Comparison of ENCODE assay signal across 8 mouse cellular contexts in the genomic region with DNA sequence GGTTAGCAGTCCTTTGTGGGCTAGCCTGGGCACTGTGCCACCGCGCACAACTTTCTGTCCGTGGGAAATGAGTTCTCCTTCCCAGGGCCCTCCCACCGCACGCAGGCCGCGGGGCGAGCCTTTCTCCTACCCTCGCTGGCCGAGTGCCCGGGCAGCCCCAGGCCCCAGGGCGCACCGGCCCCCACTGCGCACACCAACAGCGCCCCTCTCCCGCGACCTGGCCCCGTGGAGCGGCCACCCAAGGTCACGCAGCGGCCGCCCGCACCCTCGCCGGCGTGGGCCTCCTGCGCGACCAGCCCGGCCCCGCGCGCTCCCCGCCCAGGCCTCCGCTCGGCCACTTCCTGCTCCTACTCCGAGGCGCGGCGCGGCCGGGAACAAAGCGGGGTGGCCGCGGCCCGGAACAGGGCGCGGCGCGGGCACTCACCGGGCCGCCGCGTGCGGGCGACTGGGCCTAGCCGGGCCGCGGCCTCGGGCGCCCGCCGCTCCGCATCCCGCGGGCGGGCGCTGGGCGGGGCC. TPM values are rescaled to one million over a fixed set of nuclear protein-coding genes. Genes with fewer than 3 reads are reported as not detected.
A peak's percentile ranks its signal among the peaks of the same experiment; 100 is the strongest.
DNase-seq lines count a peak whose midpoint lies in the region; ATAC-seq and TF ChIP-seq lines count a peak whose summit lies in the region.

No protein-coding gene starts in this region.

- peak in 1 of 2 experiments; percentile 44 for DNase-seq in left cerebral cortex, adult 2 months (ENCODE audit: extremely low spot score in 1 of 2, low spot score in 2 of 2)
- DNase-seq in left cerebral cortex, adult 8-10 months (ENCODE audit: low spot score in 2 of 2), result no peak
- DNase-seq in T-cell, adult 2 months (ENCODE audit: low spot score), result peak; percentile 17
- DNase-seq in forebrain, embryonic 14.5 days (ENCODE audit: low spot score), result peak; percentile 64
- DNase-seq in liver, postnatal 0 days, result peak; percentile 49
- no peak for DNase-seq in c-Kit-positive CD71-positive TER-119-positive erythroid progenitor cells, embryonic 14.5 days (ENCODE audit: low spot score)

- H3K4me3 ChIP-seq in left cerebral cortex, adult 2 months, result peak overlapping the region; percentile 63
- peak overlapping the region; percentile 93 for H3K4me3 ChIP-seq in forebrain, embryonic 14.5 days (ENCODE audit: low read depth, low read length)
- H3K4me3 ChIP-seq in intestine, embryonic 15.5 days (replicated peaks), result peak overlapping the region; percentile 97
- H3K4me3 ChIP-seq in liver, postnatal 0 days (ENCODE audit: low read depth, low read length), result peak overlapping the region; percentile 90
- H3K4me3 ChIP-seq in olfactory bulb, adult 2 months (ENCODE audit: insufficient read depth, low read depth, low read length), result peak overlapping the region; percentile 99

- H3K27me3 ChIP-seq in forebrain, embryonic 14.5 days (replicated peaks; ENCODE audit: control insufficient read depth, insufficient read depth, low read length), result 0 out of 2 replicates have a peak, but pooled peaks cover 11% of the 10 kb centered on the region
- no peaks in the 10 kb centered on the region for H3K27me3 ChIP-seq in intestine, embryonic 15.5 days (replicated peaks)
- peaks cover 9% of the 10 kb centered on the region for H3K27me3 ChIP-seq in liver, postnatal 0 days (ENCODE audit: insufficient read depth, low read length)

- no peaks in the 10 kb centered on the region for H3K9me3 ChIP-seq in forebrain, embryonic 14.5 days (replicated peaks; ENCODE audit: control insufficient read depth, low read length)
- no peaks in the 10 kb centered on the region for H3K9me3 ChIP-seq in intestine, embryonic 15.5 days
- H3K9me3 ChIP-seq in liver, postnatal 0 days (ENCODE audit: low read length), result no peaks in the 10 kb centered on the region

- no peak for TF ChIP-seq EP300 in liver, postnatal 0 days (IDR thresholded peaks at IDR 0.05; ENCODE audit: low read depth)

- H3K4me2 ChIP-seq in forebrain, embryonic 14.5 days (ENCODE audit: low read length), result peak overlapping the region; percentile 91
- peak overlapping the region; percentile 89 for H3K4me2 ChIP-seq in intestine, embryonic 15.5 days (replicated peaks)
- H3K4me2 ChIP-seq in liver, postnatal 0 days (ENCODE audit: low read depth, low read length), result peak overlapping the region; percentile 97

- peaks cover 27% of the 10 kb centered on the region for H3K36me3 ChIP-seq in forebrain, embryonic 14.5 days (ENCODE audit: control insufficient read depth, insufficient read depth, low read length)
- H3K36me3 ChIP-seq in intestine, embryonic 15.5 days, result peaks cover 25% of the 10 kb centered on the region
- H3K36me3 ChIP-seq in liver, postnatal 0 days (replicated peaks; ENCODE audit: insufficient read depth, low read length), result peaks cover 23% of the 10 kb centered on the region

- intact Hi-C loops in left cerebral cortex, adult 2 months (cut with DNase I), result loop anchor here (2.0 kb wide), 1 partner anchor 15 kb away; no protein-coding TSS in a partner anchor

- H3K4me1 ChIP-seq in forebrain, embryonic 14.5 days (ENCODE audit: control insufficient read depth, insufficient read depth, low read length), result peaks cover 24% of the 10 kb centered on the region
- peaks cover 68% of the 10 kb centered on the region for H3K4me1 ChIP-seq in intestine, embryonic 15.5 days (replicated peaks)
- peaks cover 58% of the 10 kb centered on the region for H3K4me1 ChIP-seq in liver, postnatal 0 days (ENCODE audit: insufficient read depth)
- H3K4me1 ChIP-seq in olfactory bulb, adult 2 months (ENCODE audit: control insufficient read depth, insufficient read depth, low read length), result peaks cover 48% of the 10 kb centered on the region

- no peak for TF ChIP-seq CTCF in left cerebral cortex, adult 2 months (IDR thresholded peaks at IDR 0.05)
- no peak for TF ChIP-seq CTCF in liver, postnatal 0 days (IDR thresholded peaks at IDR 0.05; ENCODE audit: low read depth)
- no peak for TF ChIP-seq CTCF in olfactory bulb, adult 2 months (IDR thresholded peaks at IDR 0.05; ENCODE audit: insufficient read depth, low read depth, low read length)

- under 1% methylated on average over 49 of the region's 68 CpGs for WGBS in forebrain, embryonic 14.5 days
- under 1% methylated on average over 41 of the region's 68 CpGs for WGBS in intestine, embryonic 15.5 days
- WGBS in liver, postnatal 0 days (ENCODE audit: insufficient replicate concordance), result 1% methylated on average over 24 of the region's 68 CpGs
- WGBS in olfactory bulb, adult 2 months, result 6% methylated on average over 68 of the region's 68 CpGs

- H3K9ac ChIP-seq in forebrain, embryonic 14.5 days (ENCODE audit: low read length), result peak overlapping the region; percentile 99
- peak overlapping the region; percentile 99 for H3K9ac ChIP-seq in intestine, embryonic 15.5 days
- H3K9ac ChIP-seq in liver, postnatal 0 days (replicated peaks), result peak overlapping the region; percentile 99

- peak overlapping the region; percentile 81 for H3K27ac ChIP-seq in left cerebral cortex, adult 2 months
- peak overlapping the region; percentile 94 for H3K27ac ChIP-seq in forebrain, embryonic 14.5 days (ENCODE audit: low read depth, low read length)
- H3K27ac ChIP-seq in intestine, embryonic 15.5 days, result peak overlapping the region; percentile 99
- H3K27ac ChIP-seq in liver, postnatal 0 days (ENCODE audit: low read depth), result peak overlapping the region; percentile 94
- H3K27ac ChIP-seq in olfactory bulb, adult 2 months (ENCODE audit: insufficient read depth, low read depth, low read length), result peak overlapping the region; percentile 63

- peak; percentile 33 for ATAC-seq in forebrain, embryonic 14.5 days
- ATAC-seq in intestine, embryonic 15.5 days, result peak; percentile 12
- peak; percentile 37 for ATAC-seq in liver, postnatal 0 days

- no peak for TF ChIP-seq POLR2A in olfactory bulb, adult 2 months (IDR thresholded peaks at IDR 0.05; ENCODE audit: insufficient read depth, low read depth, low read length)

RNA-seq across cellular contexts. Expression of gene Akt1, which starts 1.1 kb away (rescaled TPM):
- total RNA-seq in left cerebral cortex, adult 2 months (2021), result 100 to 1,000 TPM; 144 to 157 TPM
- total RNA-seq in left cerebral cortex, adult 8-10 months (2022), result 100 to 1,000 TPM; 158 to 174 (median 171) TPM
- 61.7 and 65.4 TPM in 2 replicates for polyA plus RNA-seq in forebrain, embryonic 14.5 days (2014; fragmentation: Nextera tagmentation; extraction: Ambion mirVana)
- 128 and 141 TPM in 2 replicates for polyA plus RNA-seq in intestine, embryonic 15.5 days (2015; fragmentation: Nextera tagmentation; extraction: Ambion mirVana)
- 26.7 and 29.3 TPM in 2 replicates for polyA plus RNA-seq in liver, postnatal 0 days (2015; fragmentation: Nextera tagmentation; extraction: Ambion mirVana)
- polyA plus RNA-seq in olfactory bulb, adult 2 months (2012; ENCODE audit: insufficient read depth, insufficient read length, low replicate concordance, missing spikeins), result not detected in 2 replicates

RNA-seq across cellular contexts. Expression of gene Zbtb42, which starts 5.0 kb away (rescaled TPM):
- 1 to 10 TPM; 1.1 to 1.2 TPM for total RNA-seq in left cerebral cortex, adult 2 months (2021)
- total RNA-seq in left cerebral cortex, adult 8-10 months (2022), result 1 to 10 TPM in 2 of 4 experiments, under 1 TPM in 2; 0.81 to 1.7 (median 1.1) TPM
- 1.0 and 1.8 TPM in 2 replicates for polyA plus RNA-seq in forebrain, embryonic 14.5 days (2014; fragmentation: Nextera tagmentation; extraction: Ambion mirVana)
- 7.5 and 10.3 TPM in 2 replicates for polyA plus RNA-seq in intestine, embryonic 15.5 days (2015; fragmentation: Nextera tagmentation; extraction: Ambion mirVana)
- polyA plus RNA-seq in liver, postnatal 0 days (2015; fragmentation: Nextera tagmentation; extraction: Ambion mirVana), result 1.3 and 1.6 TPM in 2 replicates
- polyA plus RNA-seq in olfactory bulb, adult 2 months (2012; ENCODE audit: insufficient read depth, insufficient read length, low replicate concordance, missing spikeins), result not detected in 2 replicates

RNA-seq across cellular contexts. Expression of gene Siva1, which starts 29.2 kb away (rescaled TPM):
- total RNA-seq in left cerebral cortex, adult 2 months (2021), result 10 to 100 TPM; 19.7 to 21.5 TPM
- 10 to 100 TPM; 16.8 to 26.8 (median 23.8) TPM for total RNA-seq in left cerebral cortex, adult 8-10 months (2022)
- polyA plus RNA-seq in forebrain, embryonic 14.5 days (2014; fragmentation: Nextera tagmentation; extraction: Ambion mirVana), result 94.1 and 155 TPM in 2 replicates
- 183 and 225 TPM in 2 replicates for polyA plus RNA-seq in intestine, embryonic 15.5 days (2015; fragmentation: Nextera tagmentation; extraction: Ambion mirVana)
- polyA plus RNA-seq in liver, postnatal 0 days (2015; fragmentation: Nextera tagmentation; extraction: Ambion mirVana), result 55.6 and 62.2 TPM in 2 replicates
- polyA plus RNA-seq in olfactory bulb, adult 2 months (2012; ENCODE audit: insufficient read depth, insufficient read length, low replicate concordance, missing spikeins), result not detected in 2 replicates

RNA-seq across cellular contexts. Expression of gene Cep170b, which starts 46.6 kb away (rescaled TPM):
- 100 to 1,000 TPM; 280 to 294 TPM for total RNA-seq in left cerebral cortex, adult 2 months (2021)
- 100 to 1,000 TPM; 252 to 327 (median 295) TPM for total RNA-seq in left cerebral cortex, adult 8-10 months (2022)
- 10.3 and 15.7 TPM in 2 replicates for polyA plus RNA-seq in forebrain, embryonic 14.5 days (2014; fragmentation: Nextera tagmentation; extraction: Ambion mirVana)
- 20.1 and 22.4 TPM in 2 replicates for polyA plus RNA-seq in intestine, embryonic 15.5 days (2015; fragmentation: Nextera tagmentation; extraction: Ambion mirVana)
- 4.0 and 4.8 TPM in 2 replicates for polyA plus RNA-seq in liver, postnatal 0 days (2015; fragmentation: Nextera tagmentation; extraction: Ambion mirVana)
- polyA plus RNA-seq in olfactory bulb, adult 2 months (2012; ENCODE audit: insufficient read depth, insufficient read length, low replicate concordance, missing spikeins), result not detected in 2 replicates

RNA-seq across cellular contexts. Expression of gene Adssl1, which starts 53.8 kb away (rescaled TPM):
- 10 to 100 TPM; 16.2 to 16.5 TPM for total RNA-seq in left cerebral cortex, adult 2 months (2021)
- total RNA-seq in left cerebral cortex, adult 8-10 months (2022), result 10 to 100 TPM; 21.8 to 41.0 (median 28.6) TPM
- 2.0 and 2.1 TPM in 2 replicates for polyA plus RNA-seq in forebrain, embryonic 14.5 days (2014; fragmentation: Nextera tagmentation; extraction: Ambion mirVana)
- 2.1 and 2.8 TPM in 2 replicates for polyA plus RNA-seq in intestine, embryonic 15.5 days (2015; fragmentation: Nextera tagmentation; extraction: Ambion mirVana)
- 22.8 and 24.4 TPM in 2 replicates for polyA plus RNA-seq in liver, postnatal 0 days (2015; fragmentation: Nextera tagmentation; extraction: Ambion mirVana)
- not detected in 2 replicates for polyA plus RNA-seq in olfactory bulb, adult 2 months (2012; ENCODE audit: insufficient read depth, insufficient read length, low replicate concordance, missing spikeins)

Comparison
In these comparisons a context has a peak if more than half of its experiments do, and no peak if none do; other contexts are left out.
1. DNase-seq: peak in T-cell, adult 2 months (single experiment), forebrain, embryonic 14.5 days (single experiment) and liver, postnatal 0 days (single experiment); none in left cerebral cortex, adult 8-10 months (0 of 2) and c-Kit-positive CD71-positive TER-119-positive erythroid progenitor cells, embryonic 14.5 days (single experiment).
2. RNA of gene Siva1, which starts 29.2 kb away (polyA plus RNA-seq): 183 to 225 TPM in intestine, embryonic 15.5 days, 94.1 to 155 TPM in forebrain, embryonic 14.5 days and 55.6 to 62.2 TPM in liver, postnatal 0 days; not detected in olfactory bulb, adult 2 months; every median in the first group is over 10 times any median in the second.
3. Peak in every context shown above with its lines, with median percentiles within 50 percentile points of each other: H3K27ac ChIP-seq, H3K4me3 ChIP-seq, ATAC-seq, H3K4me2 ChIP-seq and H3K9ac ChIP-seq.